Mouse (Mus musculus): ENCODE results near the gene Fam89b. TPM values are rescaled to one million over a fixed set of nuclear protein-coding genes. Genes with fewer than 3 reads are reported as not detected.
A peak's percentile ranks its signal among the peaks of the same experiment; 100 is the strongest.

Fam89b gene
- polyA plus RNA-seq, 1 experiment from 2014 or later: 101 TPM

DNA sequence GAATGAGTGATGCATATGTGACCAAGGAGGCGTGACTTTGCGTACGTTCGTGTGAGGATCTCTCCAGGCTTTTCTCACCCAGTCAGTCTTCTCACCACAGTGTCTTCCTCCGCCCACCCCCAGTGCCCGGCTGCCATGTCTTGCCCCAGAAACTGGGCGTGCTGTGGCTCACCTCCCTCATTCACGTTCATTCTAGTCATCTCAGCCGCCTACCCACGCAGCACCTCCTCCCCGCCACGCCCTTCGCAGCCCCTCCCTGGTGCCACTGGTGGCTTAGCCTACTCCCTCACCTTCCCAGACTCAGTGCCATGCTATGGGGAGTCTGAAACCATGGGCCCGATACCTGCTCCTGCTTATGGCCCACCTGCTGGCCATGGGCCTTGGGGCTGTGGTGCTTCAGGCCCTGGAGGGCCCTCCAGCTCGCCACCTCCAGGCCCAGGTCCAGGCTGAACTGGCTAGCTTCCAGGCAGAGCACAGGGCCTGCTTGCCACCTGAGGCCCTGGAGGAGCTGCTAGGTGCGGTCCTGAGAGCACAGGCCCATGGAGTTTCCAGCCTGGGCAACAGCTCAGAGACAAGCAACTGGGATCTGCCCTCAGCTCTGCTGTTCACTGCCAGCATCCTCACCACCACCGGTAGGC is 25.2 kb downstream of the Fam89b start, which contains the start of gene Kcnk7:
TSS of gene Kcnk7 (plus strand) at position 205 of the 638 bp plus-strand sequence.
- Histone ChIP-seq H3K4me3 (no peak within 1 kb of the TSS), H3K4me2 (no peak within 1 kb of the TSS), H3K9ac (peak within 1 kb of the TSS; percentile 4; the same call in 1 of the 2 replicates), H3K4me1 (peaks cover 22% of the 10 kb centered on the region), H3K36me3 (peaks cover 77% of the 10 kb centered on the region), H3K27ac (peak within 1 kb of the TSS; percentile 72), H3K9me3 (no peaks in the 10 kb centered on the region), H3K27me3 (no peaks in the 10 kb centered on the region)
- 64% methylated on average over 17 of the region's 17 CpGs for WGBS
- ATAC-seq (ENCODE audit: insufficient number of reproducible peaks, low FRiP score, low TSS enrichment, low read depth): peak; percentile 25; the same call in 1 of the 2 replicates

DNA sequence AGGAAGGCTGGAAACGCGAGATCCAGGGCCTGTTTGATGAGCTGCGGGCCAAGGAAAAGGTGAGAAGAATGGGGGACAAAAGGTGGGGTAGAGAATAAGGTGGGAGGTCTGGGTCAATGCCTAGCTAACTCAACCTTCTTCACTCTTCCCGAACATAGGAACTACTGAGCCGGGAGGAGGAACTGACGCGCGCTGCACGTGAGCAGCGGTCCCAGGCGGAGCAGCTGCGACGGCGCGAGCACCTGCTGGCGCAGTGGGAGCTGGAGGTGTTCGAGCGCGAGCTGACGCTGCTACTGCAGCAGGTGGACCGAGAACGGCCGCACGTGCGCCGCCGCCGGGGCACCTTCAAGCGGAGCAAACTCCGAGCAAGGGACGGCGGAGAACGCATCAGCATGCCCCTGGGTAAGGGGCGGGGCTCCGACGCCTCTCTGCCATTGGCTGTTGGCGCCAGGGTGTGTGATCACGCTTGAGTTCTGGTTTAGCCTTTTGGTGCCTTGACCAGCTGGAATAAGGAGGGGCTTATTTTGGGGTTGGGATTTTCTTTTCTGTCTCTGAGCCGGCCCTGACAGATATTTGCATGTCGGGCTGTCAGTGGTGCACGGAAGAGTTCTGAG is 33.5 kb downstream of the Fam89b start:
- no peak overlapping the region for H3K27ac ChIP-seq
- H3K9me3 ChIP-seq: no peaks in the 10 kb centered on the region
- 20% methylated on average over 41 of the region's 41 CpGs for WGBS
- no peak for ATAC-seq (ENCODE audit: insufficient number of reproducible peaks, low FRiP score, low TSS enrichment, low read depth)
- H3K4me2 ChIP-seq: 0 out of 2 replicates have a peak overlapping the region, but pooled peaks have one; percentile 15
- peaks cover 89% of the 10 kb centered on the region for H3K36me3 ChIP-seq
- H3K4me3 ChIP-seq: no peak overlapping the region
- no peak overlapping the region for H3K9ac ChIP-seq
- no peaks in the 10 kb centered on the region for H3K27me3 ChIP-seq
- H3K4me1 ChIP-seq: peaks cover 37% of the 10 kb centered on the region

DNA sequence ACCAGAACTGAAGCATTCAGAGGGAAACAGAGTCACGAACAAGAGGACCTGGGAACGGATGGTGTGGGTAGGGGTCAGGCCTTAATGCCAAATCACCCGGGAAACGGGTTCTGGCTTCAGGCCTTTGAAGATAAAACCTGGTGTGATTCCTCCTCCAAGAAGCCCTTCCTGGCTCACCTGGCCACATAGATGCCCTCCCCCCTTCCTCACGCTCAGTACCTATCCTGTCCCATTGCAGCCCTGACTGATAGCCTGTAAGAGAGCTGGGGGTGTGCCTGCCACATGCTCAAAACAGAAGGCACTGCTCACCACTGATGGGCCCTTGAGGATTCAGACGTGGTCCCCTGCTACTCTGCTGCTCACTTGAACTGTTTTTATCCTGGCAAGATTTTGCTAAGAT is 35.7 kb downstream of the Fam89b start:
- Histone ChIP-seq H3K9ac (no peak overlapping the region), H3K36me3 (peaks cover 68% of the 10 kb centered on the region), H3K4me3 (0 out of 2 replicates have a peak overlapping the region, but pooled peaks have one; percentile 88), H3K27ac (no peak overlapping the region), H3K4me2 (no peak overlapping the region), H3K9me3 (no peaks in the 10 kb centered on the region), H3K4me1 (peaks cover 48% of the 10 kb centered on the region), H3K27me3 (no peaks in the 10 kb centered on the region)
- WGBS: 86% methylated on average over 6 of the region's 6 CpGs
- no peak for ATAC-seq (ENCODE audit: insufficient number of reproducible peaks, low FRiP score, low TSS enrichment, low read depth)

DNA sequence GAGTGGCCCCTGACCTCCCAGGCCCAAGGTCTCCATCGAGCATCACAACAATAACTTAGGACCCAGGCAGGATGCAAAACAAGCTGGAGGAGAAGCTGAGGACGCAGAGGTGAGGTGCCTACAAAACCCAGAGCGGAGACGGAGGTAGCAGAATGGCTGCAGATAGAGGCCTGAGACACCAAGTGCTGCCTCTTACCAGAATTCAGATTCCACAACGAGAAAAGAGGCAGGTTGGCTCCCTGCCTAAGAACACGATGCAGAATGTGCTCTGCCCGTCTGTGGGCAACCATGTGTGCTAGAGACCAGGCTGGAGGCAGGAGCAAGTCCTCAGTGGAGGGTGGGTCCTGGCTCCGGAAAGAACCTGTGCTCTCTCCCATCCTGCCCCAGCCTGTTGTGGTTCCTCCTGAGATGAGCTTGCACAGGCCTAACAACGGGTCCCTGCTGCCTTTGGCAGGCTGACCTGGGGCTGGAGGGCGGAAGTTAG is 36.5 kb downstream of the Fam89b start:
- H3K4me2 ChIP-seq: peak overlapping the region; percentile 100
- H3K27me3 ChIP-seq: no peaks in the 10 kb centered on the region
- peaks cover 60% of the 10 kb centered on the region for H3K36me3 ChIP-seq
- peak overlapping the region; percentile 31; the same call in 1 of the 2 replicates for H3K9ac ChIP-seq
- 69% methylated on average over 10 of the region's 10 CpGs for WGBS
- no peaks in the 10 kb centered on the region for H3K9me3 ChIP-seq
- H3K27ac ChIP-seq: peak overlapping the region; percentile 65; the same call in 1 of the 2 replicates
- H3K4me1 ChIP-seq: peaks cover 49% of the 10 kb centered on the region
- ATAC-seq (ENCODE audit: insufficient number of reproducible peaks, low FRiP score, low TSS enrichment, low read depth): no peak
- H3K4me3 ChIP-seq: peak overlapping the region; percentile 88

DNA sequence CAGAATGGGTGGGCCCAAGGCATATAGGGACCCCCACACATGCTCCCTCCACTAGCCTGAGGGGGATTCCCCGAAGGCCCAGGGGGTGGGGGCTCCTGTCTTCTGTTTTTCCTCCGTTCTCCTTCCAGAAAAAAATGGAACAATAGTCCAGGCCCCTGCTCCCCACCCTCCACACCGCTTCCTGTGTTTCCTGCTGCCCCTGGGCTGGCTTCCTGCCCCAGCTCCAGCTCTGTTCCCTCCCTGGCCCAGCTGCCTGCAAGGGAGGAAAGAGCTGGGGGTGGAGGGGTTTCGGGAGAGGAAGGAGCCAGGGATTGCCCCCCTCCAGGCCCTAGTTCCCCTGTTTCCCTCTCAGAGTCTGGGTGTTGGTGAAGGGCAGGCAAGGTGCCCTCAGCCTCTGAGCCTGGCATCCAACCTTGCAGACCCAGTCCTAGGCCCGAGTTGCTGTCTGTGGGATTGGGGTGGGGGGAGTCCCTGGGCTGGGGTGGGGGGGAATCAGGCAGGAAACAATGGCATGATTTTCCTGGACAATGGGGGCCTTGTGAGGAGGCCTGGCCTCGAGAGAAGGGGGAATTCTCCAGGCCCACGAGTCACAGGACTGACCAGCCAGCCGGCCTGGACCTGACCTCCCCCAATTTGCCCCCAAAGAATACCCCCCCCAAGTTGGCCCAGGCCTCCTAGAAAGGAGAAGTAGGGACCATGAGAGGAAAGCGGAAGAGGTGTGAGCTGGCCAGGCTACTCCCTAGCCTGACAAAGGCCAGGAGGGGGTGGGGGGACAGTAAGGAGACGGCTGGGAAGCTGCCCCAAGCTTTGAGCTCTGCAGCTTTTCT is 37.2 kb downstream of the Fam89b start:
- peak overlapping the region; percentile 65; the same call in 1 of the 2 replicates for H3K27ac ChIP-seq
- no peaks in the 10 kb centered on the region for H3K27me3 ChIP-seq
- H3K9me3 ChIP-seq: no peaks in the 10 kb centered on the region
- peak overlapping the region; percentile 88 for H3K4me3 ChIP-seq
- H3K4me2 ChIP-seq: peak overlapping the region; percentile 100
- H3K36me3 ChIP-seq: peaks cover 53% of the 10 kb centered on the region
- ATAC-seq (ENCODE audit: insufficient number of reproducible peaks, low FRiP score, low TSS enrichment, low read depth): no peak
- peak overlapping the region; percentile 31 for H3K9ac ChIP-seq
- peaks cover 55% of the 10 kb centered on the region for H3K4me1 ChIP-seq
- 57% methylated on average over 10 of the region's 10 CpGs for WGBS

DNA sequence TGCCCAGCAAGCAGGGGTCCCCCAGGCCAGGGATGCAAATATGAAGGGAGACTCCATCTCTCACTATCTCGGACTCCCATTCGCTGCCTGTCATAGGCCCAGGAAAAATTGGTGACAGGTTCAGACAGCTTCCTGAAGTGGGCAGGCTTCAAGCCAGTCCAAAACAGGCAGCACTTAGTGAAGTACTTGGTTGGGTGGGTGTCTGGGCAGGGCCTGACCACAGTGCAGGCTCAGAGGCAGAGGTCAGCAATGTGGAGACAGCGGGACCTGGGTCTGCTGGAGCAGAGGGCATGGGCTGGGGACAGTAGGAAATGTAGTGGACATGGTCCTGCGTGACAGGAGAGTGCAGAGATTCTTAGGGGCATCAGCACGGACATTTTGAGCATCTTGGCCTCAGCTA is 37.9 kb downstream of the Fam89b start:
- Histone ChIP-seq H3K27ac (peak overlapping the region; percentile 54; the same call in 1 of the 2 replicates), H3K4me3 (peak overlapping the region; percentile 88), H3K4me2 (peak overlapping the region; percentile 100), H3K27me3 (no peaks in the 10 kb centered on the region), H3K9me3 (no peaks in the 10 kb centered on the region), H3K4me1 (peaks cover 59% of the 10 kb centered on the region), H3K9ac (peak overlapping the region; percentile 31; the same call in 1 of the 2 replicates), H3K36me3 (peaks cover 46% of the 10 kb centered on the region)
- no peak for ATAC-seq (ENCODE audit: insufficient number of reproducible peaks, low FRiP score, low TSS enrichment, low read depth)
- 76% methylated on average over 5 of the region's 5 CpGs for WGBS

DNA sequence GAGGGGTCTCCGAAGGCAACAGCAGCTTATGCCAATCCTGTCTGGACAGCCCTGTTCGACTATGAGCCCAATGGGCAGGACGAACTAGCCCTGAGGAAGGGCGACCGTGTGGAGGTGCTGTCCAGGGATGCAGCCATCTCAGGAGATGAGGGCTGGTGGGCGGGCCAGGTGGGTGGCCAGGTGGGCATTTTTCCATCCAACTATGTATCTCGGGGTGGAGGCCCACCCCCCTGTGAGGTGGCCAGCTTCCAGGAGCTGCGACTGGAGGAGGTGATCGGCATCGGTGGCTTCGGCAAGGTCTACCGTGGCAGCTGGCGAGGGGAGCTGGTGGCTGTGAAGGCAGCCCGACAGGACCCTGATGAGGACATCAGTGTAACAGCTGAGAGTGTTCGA is 39.1 kb downstream of the Fam89b start:
- Histone ChIP-seq H3K36me3 (peaks cover 46% of the 10 kb centered on the region), H3K4me2 (peak overlapping the region; percentile 100), H3K9me3 (no peaks in the 10 kb centered on the region), H3K4me3 (peak overlapping the region; percentile 88), H3K9ac (peak overlapping the region; percentile 78), H3K4me1 (peaks cover 53% of the 10 kb centered on the region), H3K27me3 (no peaks in the 10 kb centered on the region), H3K27ac (peak overlapping the region; percentile 97)
- WGBS: 55% methylated on average over 15 of the region's 15 CpGs
- ATAC-seq (ENCODE audit: insufficient number of reproducible peaks, low FRiP score, low TSS enrichment, low read depth): no peak

DNA sequence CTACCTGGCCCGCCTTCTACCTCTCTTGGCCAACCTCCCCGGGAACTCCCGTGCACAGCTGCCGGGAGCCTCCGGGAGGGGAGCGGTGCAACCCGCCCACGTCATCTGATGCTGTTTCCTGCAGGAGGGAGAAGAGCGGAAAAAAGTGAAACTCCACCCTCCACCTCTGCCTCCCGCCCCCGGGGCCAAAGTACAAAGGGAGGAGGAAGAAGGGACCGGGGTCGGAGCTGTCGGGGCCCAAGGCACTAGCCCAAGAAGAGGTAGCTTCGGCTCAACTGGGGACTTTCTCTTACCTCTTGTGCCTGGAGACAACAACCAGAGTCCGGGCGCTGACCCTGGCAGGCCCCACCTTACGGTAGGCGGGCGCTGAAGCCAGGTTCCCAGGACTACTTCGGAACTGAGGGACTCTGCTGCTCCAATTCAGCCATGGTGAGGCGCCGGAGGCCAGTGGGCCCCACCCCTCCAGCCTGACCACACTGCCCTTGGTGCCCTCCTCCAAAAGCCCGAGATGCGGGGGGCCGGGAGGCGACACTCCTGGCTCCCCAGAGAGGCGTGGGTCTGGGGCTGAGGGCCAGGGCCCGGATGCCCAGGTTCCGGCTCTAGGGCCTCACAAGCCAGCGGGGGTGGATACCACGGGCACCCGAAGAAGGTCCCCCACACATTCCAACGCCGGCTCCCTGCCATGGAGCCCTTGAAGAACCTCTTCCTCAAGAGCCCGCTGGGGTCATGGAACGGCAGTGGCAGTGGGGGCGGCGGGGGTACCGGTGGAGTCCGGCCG is 39.7 kb downstream of the Fam89b start:
- Histone ChIP-seq H3K36me3 (peaks cover 46% of the 10 kb centered on the region), H3K4me1 (peaks cover 54% of the 10 kb centered on the region), H3K4me2 (peak overlapping the region; percentile 100), H3K27me3 (no peaks in the 10 kb centered on the region), H3K27ac (peak overlapping the region; percentile 97), H3K4me3 (peak overlapping the region; percentile 88), H3K9me3 (no peaks in the 10 kb centered on the region), H3K9ac (peak overlapping the region; percentile 78)
- ATAC-seq (ENCODE audit: insufficient number of reproducible peaks, low FRiP score, low TSS enrichment, low read depth): peak; percentile 52
- WGBS: 8% methylated on average over 42 of the region's 42 CpGs

DNA sequence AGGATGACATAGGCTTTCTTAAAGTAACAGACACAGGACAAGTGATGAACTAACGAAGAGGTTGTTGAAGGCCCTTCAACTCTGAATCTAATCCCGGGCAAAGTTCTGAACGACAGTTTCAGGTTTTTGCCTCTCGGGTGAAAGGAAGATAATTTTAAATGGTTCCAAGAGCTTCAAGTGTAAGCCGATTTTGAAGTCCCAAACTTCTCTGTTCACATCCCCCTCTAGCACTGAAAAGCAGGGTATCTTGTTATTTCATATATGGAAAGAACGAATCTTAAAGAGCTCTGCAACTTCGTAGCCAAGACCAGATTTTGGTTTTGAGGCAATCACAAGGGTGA is 40.4 kb downstream of the Fam89b start:
- H3K9ac ChIP-seq: peak overlapping the region; percentile 78
- peak overlapping the region; percentile 97 for H3K27ac ChIP-seq
- H3K4me2 ChIP-seq: peak overlapping the region; percentile 100
- peaks cover 47% of the 10 kb centered on the region for H3K36me3 ChIP-seq
- peaks cover 54% of the 10 kb centered on the region for H3K4me1 ChIP-seq
- no peaks in the 10 kb centered on the region for H3K27me3 ChIP-seq
- under 1% methylated on average over 7 of the region's 7 CpGs for WGBS
- no peak for ATAC-seq (ENCODE audit: insufficient number of reproducible peaks, low FRiP score, low TSS enrichment, low read depth)
- H3K4me3 ChIP-seq: peak overlapping the region; percentile 88
- no peaks in the 10 kb centered on the region for H3K9me3 ChIP-seq

DNA sequence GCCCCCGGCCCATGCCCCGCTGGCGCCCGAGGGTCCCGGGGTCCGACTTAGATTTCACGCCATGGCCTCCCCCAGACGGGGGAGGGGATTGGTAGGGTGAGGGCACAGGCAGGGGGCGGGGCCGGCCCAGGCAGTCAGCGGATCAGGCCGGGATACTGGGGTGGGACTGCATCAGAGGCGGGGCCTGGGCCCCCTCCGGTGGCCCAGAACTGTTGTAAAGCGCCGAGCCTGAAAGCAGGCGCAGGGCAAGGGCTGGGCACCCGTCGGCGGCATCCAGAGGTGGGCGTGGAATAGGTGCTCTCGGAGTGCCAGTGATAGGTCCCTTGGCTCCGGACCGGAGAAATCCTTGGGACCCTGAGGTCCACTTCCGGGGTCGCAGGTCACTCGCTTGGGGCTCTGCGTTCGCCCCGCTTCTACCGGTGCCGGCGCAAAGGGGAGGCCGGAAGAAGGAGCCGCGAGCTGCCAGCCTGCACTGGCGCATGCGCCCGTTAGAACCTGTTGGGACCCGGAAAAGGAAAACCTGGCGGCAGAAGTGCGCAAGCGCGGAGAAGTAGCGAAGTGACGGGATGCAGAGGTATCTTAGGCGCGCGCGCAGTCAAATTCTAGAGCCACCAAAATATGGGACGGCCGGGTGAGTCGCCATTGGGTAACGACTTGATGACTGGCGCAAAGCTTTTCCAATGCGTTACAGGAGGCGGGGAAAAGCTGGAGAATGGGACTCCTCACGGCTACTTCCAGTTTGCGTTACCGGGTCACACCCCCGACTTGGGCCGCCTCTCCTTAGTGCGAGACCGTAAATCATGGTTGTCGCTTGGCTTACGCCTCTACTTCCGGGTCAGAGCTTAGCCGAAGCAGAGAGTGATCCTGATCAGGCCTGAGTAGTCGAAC is 41.0 kb downstream of the Fam89b start, which contains the start of the genes Map3k11 and Pcnx3:
TSS of gene Map3k11 (plus strand) at position 543 of the 888 bp plus-strand sequence.
TSS of gene Pcnx3 (minus strand) at position 709 of the 888 bp plus-strand sequence.
- Histone ChIP-seq H3K4me2 (peak within 1 kb of the TSS; percentile 100), H3K36me3 (peaks cover 47% of the 10 kb centered on the region), H3K4me3 (peak within 1 kb of the TSS; percentile 88), H3K9ac (peak within 1 kb of the TSS; percentile 85), H3K27me3 (no peaks in the 10 kb centered on the region), H3K27ac (peak within 1 kb of the TSS; percentile 97), H3K4me1 (peaks cover 49% of the 10 kb centered on the region), H3K9me3 (no peaks in the 10 kb centered on the region)
- WGBS: under 1% methylated on average over 69 of the region's 69 CpGs
- ATAC-seq (ENCODE audit: insufficient number of reproducible peaks, low FRiP score, low TSS enrichment, low read depth): peak; percentile 92

Data from limb, embryonic 15.5 days (tissue).